Mouse (Mus musculus) bone marrow macrophage, adult 2 months (primary cell): ENCODE results near the gene Mcm6. TPM values are rescaled to one million over a fixed set of nuclear protein-coding genes. Genes with fewer than 3 reads are reported as not detected.
"Not testable (repeated sequence)": the region's sequence is repeated elsewhere in the genome, so short reads cannot be mapped to it uniquely, and the experiment has no call there.

Experiments
- H3K27ac ChIP-seq: 2 replicates; pipeline ENCODE4 v1.5.1; 2012; ENCODE audit warnings: low read depth, low read length; ENCODE audit not compliant: insufficient read depth
- H3K4me1 ChIP-seq: 2 replicates; pipeline ENCODE4 v1.6.1; 2012; ENCODE audit warnings: low read length; ENCODE audit not compliant: control insufficient read depth, insufficient read depth
- H3K4me3 ChIP-seq: 2 replicates; pipeline ENCODE4 v1.5.1; 2012; ENCODE audit warnings: mild to moderate bottlenecking, low read length, moderate library complexity; ENCODE audit not compliant: insufficient read depth
- CTCF ChIP-seq: IDR thresholded peaks from 2 replicates; pipeline ENCODE4 v1.5.1; 2012; ENCODE audit warnings: low read depth, mild to moderate bottlenecking, low read length, moderate library complexity
- POLR2A ChIP-seq: IDR thresholded peaks from 2 replicates; pipeline ENCODE4 v1.6.1; 2012; ENCODE audit warnings: mild to moderate bottlenecking, low read depth, low read length, borderline replicate concordance
- polyA plus RNA-seq: library from polyadenylated mRNA; stranded (reverse); fragments of >200 nt; gene quantifications from 2 replicates; pipeline ENCODE4 v1.2.4, GENCODE M21; 2012; ENCODE audit not compliant: missing spikeins, insufficient read depth, insufficient read length

Mcm6 gene
- polyA plus RNA-seq, 1 experiment, result 44.6 TPM

GRCm38 (mm10) chr1:128344232-128344631 lies 15.2 kb downstream of the Mcm6 start:
- no peak for TF ChIP-seq CTCF
- TF ChIP-seq POLR2A, result no peak
- H3K4me3 ChIP-seq, result no peak overlapping the region
- H3K27ac ChIP-seq, result no peak overlapping the region
- H3K4me1 ChIP-seq, result no peaks in the 10 kb centered on the region

- Histone ChIP-seq H3K27ac (no peak overlapping the region), H3K4me1 (no peaks in the 10 kb centered on the region), H3K4me3 (no peak overlapping the region)
- no peak for TF ChIP-seq POLR2A
- no peak for TF ChIP-seq CTCF
These were observed 21.6 kb downstream of the Mcm6 start for GRCm38 (mm10) chr1:128337708-128338320.

- Histone ChIP-seq H3K4me1 (no peaks in the 10 kb centered on the region), H3K27ac (no peak overlapping the region), H3K4me3 (no peak overlapping the region)
- no peak for TF ChIP-seq POLR2A
- no peak for TF ChIP-seq CTCF
These were observed 29.2 kb downstream of the Mcm6 start for GRCm38 (mm10) chr1:128330313-128330712.

- Histone ChIP-seq H3K4me3 (no peak within 1 kb of the TSS), H3K27ac (no peak within 1 kb of the TSS), H3K4me1 (peaks cover 5% of the 10 kb centered on the region)
- TF ChIP-seq CTCF, result no peak
- TF ChIP-seq POLR2A, result no peak
These were observed 31.2 kb downstream of the Mcm6 start, which contains the start of gene Lct for GRCm38 (mm10) chr1:128328218-128328617. Gene Lct, minus strand, starts transcription at chr1:128328318.

- Histone ChIP-seq H3K4me1 (peaks cover 9% of the 10 kb centered on the region), H3K27ac (no peak overlapping the region), H3K4me3 (no peak overlapping the region)
- TF ChIP-seq CTCF, result no peak
- no peak for TF ChIP-seq POLR2A
These were observed 32.3 kb downstream of the Mcm6 start for GRCm38 (mm10) chr1:128327165-128327564.

- peaks cover 9% of the 10 kb centered on the region for H3K4me1 ChIP-seq
- H3K27ac ChIP-seq, result no peak overlapping the region
- H3K4me3 ChIP-seq, result no peak overlapping the region
- no peak for TF ChIP-seq CTCF
These were observed 34.7 kb downstream of the Mcm6 start for GRCm38 (mm10) chr1:128324776-128325175.

- Histone ChIP-seq H3K4me3 (no peak overlapping the region), H3K4me1 (peaks cover 9% of the 10 kb centered on the region), H3K27ac (no peak overlapping the region)
- no peak for TF ChIP-seq CTCF
- TF ChIP-seq POLR2A, result no peak
These were observed 36.3 kb downstream of the Mcm6 start for GRCm38 (mm10) chr1:128323026-128323643.

- H3K4me3 ChIP-seq, H3K27ac ChIP-seq: not testable (repeated sequence)
These were observed 40.2 kb downstream of the Mcm6 start for GRCm38 (mm10) chr1:128319266-128319665.

GRCm38 (mm10) chr1:128314665-128315064 lies 44.8 kb downstream of the Mcm6 start:
- TF ChIP-seq CTCF (no peak), POLR2A (no peak)
- Histone ChIP-seq H3K4me3 (no peak overlapping the region), H3K4me1 (0 out of 2 replicates have a peak, but pooled peaks cover 3% of the 10 kb centered on the region), H3K27ac (no peak overlapping the region)

More at GRCm38 (mm10) chr1:128319266-128319665, 40.2 kb downstream of the Mcm6 start:
- peaks cover 12% of the 10 kb centered on the region for H3K4me1 ChIP-seq

- Histone ChIP-seq H3K4me3 (no peak overlapping the region), H3K27ac (no peak overlapping the region), H3K4me1 (no peaks in the 10 kb centered on the region)
- TF ChIP-seq POLR2A (no peak), CTCF (no peak)
These were observed 50.4 kb downstream of the Mcm6 start for GRCm38 (mm10) chr1:128309043-128309442.

- no peak overlapping the region for H3K4me3 ChIP-seq
- TF ChIP-seq POLR2A (no peak), CTCF (no peak)
- no peak overlapping the region for H3K27ac ChIP-seq
- H3K4me1 ChIP-seq, result no peaks in the 10 kb centered on the region
These were observed 55.6 kb downstream of the Mcm6 start for GRCm38 (mm10) chr1:128303900-128304299.
